Mouse (Mus musculus): ENCODE measurements around the gene Ccl28.

DNA sequence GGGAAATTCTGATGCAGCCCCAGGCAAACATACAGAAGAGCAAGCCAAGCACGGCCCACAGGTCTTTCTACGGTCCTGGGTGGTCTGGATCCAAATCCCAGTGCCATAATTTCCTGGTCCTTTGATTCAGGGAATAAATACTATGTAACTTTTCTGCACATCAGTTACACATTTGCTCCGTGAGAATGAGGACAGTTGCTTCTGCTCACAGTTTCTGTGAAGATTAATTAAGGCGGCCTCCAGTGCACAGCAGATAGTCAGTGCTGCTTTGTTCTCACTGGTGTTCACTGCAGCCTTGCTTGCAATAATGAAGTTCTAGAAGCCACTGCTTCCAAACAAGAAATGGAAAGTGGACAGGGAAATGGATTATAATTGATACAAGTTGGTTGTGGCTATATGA is 14.2 kb downstream of the Ccl28 start:
- TF ChIP-seq CTCF (IDR thresholded peaks at IDR 0.05; ENCODE audit: insufficient read depth, low read depth, low read length) (no peak), POLR2A (IDR thresholded peaks at IDR 0.05; ENCODE audit: insufficient read depth, low read depth, low read length) (no peak)
